Mouse (Mus musculus) heart, postnatal 14 days (tissue): ENCODE data around the gene Trmt1. TPM values are rescaled to one million over a fixed set of nuclear protein-coding genes. Genes with fewer than 3 reads are reported as not detected.
A peak's percentile ranks its signal among the peaks of the same experiment; 100 is the strongest.

Experiments used
- DNase-seq, 2 experiments: peaks; one replicate each; pipeline ENCODE4 v3.0.0; 2021 to 2022
- intact Hi-C: fragments of 180-260 bp; cut with DNase I; formaldehyde crosslinking; loops from one replicate; pipeline ENCODE4 v1.15.1; 2025
- total RNA-seq, 2 experiments: library from RNA; stranded (reverse); gene quantifications; 2 replicates each; pipeline ENCODE4 v1.2.3; 2021

Trmt1 gene
- total RNA-seq, 2 experiments from 2014 or later = 32.5 to 35.2 TPM

- intact Hi-C loops = no loop called here
- DNase-seq = no peak
These were observed 1.6 kb upstream of the Trmt1 start for GRCm38 (mm10) chr8:84684537-84684936.

GRCm38 (mm10) chr8:84687003-84687704 is 1.0 kb downstream of the Trmt1 start:
- DNase-seq = no peak
- intact Hi-C loops = loop anchor here (2.0 kb wide), 1 partner anchor 20 kb away; no protein-coding TSS in a partner anchor

GRCm38 (mm10) chr8:84687705-84688100 is 1.6 kb downstream of the Trmt1 start, which contains the start of gene Nacc1:
Gene Nacc1 (minus strand): TSS chr8:84687862.
- DNase-seq = peak; percentile 89 to 92
- intact Hi-C loops = loop anchor here (2.0 kb wide), 1 partner anchor 21 kb away; no protein-coding TSS in a partner anchor

GRCm38 (mm10) chr8:84689091-84689915 is 3.2 kb downstream of the Trmt1 start:
- intact Hi-C loops = no loop called here
- peak; percentile 84 to 91 for DNase-seq

GRCm38 (mm10) chr8:84693332-84693731 is 7.2 kb downstream of the Trmt1 start:
- intact Hi-C loops = no loop called here
- DNase-seq = no peak

- intact Hi-C loops = no loop called here
- DNase-seq = no peak
These were observed 9.0 kb downstream of the Trmt1 start for GRCm38 (mm10) chr8:84695140-84695539.

- DNase-seq = peak in 1 of 2 experiments; percentile 71
- intact Hi-C loops = loop anchor here (2.0 kb wide), 1 partner anchor 115 kb away; no protein-coding TSS in a partner anchor
These were observed 11.3 kb downstream of the Trmt1 start for GRCm38 (mm10) chr8:84697166-84698130.

- no peak for DNase-seq
- intact Hi-C loops = loop anchor here (2.0 kb wide), 1 partner anchor 115 kb away; no protein-coding TSS in a partner anchor
These were observed 12.2 kb downstream of the Trmt1 start for GRCm38 (mm10) chr8:84698288-84698687.

- peak; percentile 69 to 76 for DNase-seq
- intact Hi-C loops = loop anchor here (2.0 kb wide), 1 partner anchor 114 kb away; no protein-coding TSS in a partner anchor
These were observed 12.9 kb downstream of the Trmt1 start for GRCm38 (mm10) chr8:84698929-84699401.

- DNase-seq = peak; percentile 76 to 77
- intact Hi-C loops = loop anchor here (2.0 to 5.0 kb wide), 2 partner anchors 38 to 113 kb away; partner anchors contain the start of gene Ier2
These were observed 13.8 kb downstream of the Trmt1 start for GRCm38 (mm10) chr8:84699861-84700322.

GRCm38 (mm10) chr8:84700526-84700925 is 14.4 kb downstream of the Trmt1 start:
- intact Hi-C loops = loop anchor here (5.0 kb wide), 1 partner anchor 38 kb away; the partner anchor contains the start of gene Ier2
- DNase-seq = no peak

GRCm38 (mm10) chr8:84700941-84701911 is 15.1 kb downstream of the Trmt1 start, which contains the start of gene Lyl1:
Gene Lyl1 (plus strand): TSS chr8:84701457.
- DNase-seq = peak; percentile 78 to 79
- intact Hi-C loops = loop anchor here (5.0 kb wide), 1 partner anchor 39 kb away; the partner anchor contains the start of gene Ier2

- peak in 1 of 2 experiments; percentile 14 for DNase-seq
- intact Hi-C loops = loop anchor here (5.0 kb wide), 1 partner anchor 40 kb away; the partner anchor contains the start of gene Ier2
These were observed 16.5 kb downstream of the Trmt1 start for GRCm38 (mm10) chr8:84702561-84702960.

- intact Hi-C loops = loop anchor here (5.0 kb wide), 1 partner anchor 41 kb away; the partner anchor contains the start of gene Ier2
- DNase-seq = no peak
These were observed 16.9 kb downstream of the Trmt1 start for GRCm38 (mm10) chr8:84702963-84703465.

- intact Hi-C loops = loop anchor here (5.0 kb wide), 1 partner anchor 41 kb away; the partner anchor contains the start of gene Ier2
- peak in 1 of 2 experiments; percentile 35 for DNase-seq
These were observed 17.6 kb downstream of the Trmt1 start for GRCm38 (mm10) chr8:84703466-84704249.

- peak; percentile 90 for DNase-seq
- intact Hi-C loops = loop anchor here (5.0 kb wide), 1 partner anchor 42 kb away; the partner anchor contains the start of gene Ier2
These were observed 18.2 kb downstream of the Trmt1 start for GRCm38 (mm10) chr8:84704356-84704755.
